9 mouse cellular contexts compared by ENCODE assay signal in genomic region chr15:78914823-78915659, GRCm38 (mm10). TPM values are rescaled to one million over a fixed set of nuclear protein-coding genes. Genes with fewer than 3 reads are reported as not detected.
DNase-seq lines count a peak whose midpoint lies in the region; ATAC-seq and TF ChIP-seq lines count a peak whose summit lies in the region.
"Had no signal": no experiment of that assay in that cellular context is flagged by ENCODE, and none has a peak within 500 bp of the region (broad histone marks: within the 10 kb centered on the region; RNA-seq: fewer than 3 reads in every experiment).

No protein-coding gene starts in this region.

- peak overlapping the region; percentile 96 for H3K4me2 ChIP-seq in heart, postnatal 0 days (ENCODE audit: low read depth, low read length)
- H3K4me2 ChIP-seq in hindbrain, embryonic 12.5 days (replicated peaks): peak overlapping the region; percentile 96
- peak overlapping the region; percentile 89 for H3K4me2 ChIP-seq in midbrain, embryonic 13.5 days (replicated peaks)

- H3K4me1 ChIP-seq in heart, postnatal 0 days (ENCODE audit: control insufficient read depth, insufficient read depth): peaks cover 12% of the 10 kb centered on the region; the same call in 1 of the 2 replicates
- peaks cover 6% of the 10 kb centered on the region for H3K4me1 ChIP-seq in brown adipose tissue, adult 24 weeks (ENCODE audit: control insufficient read depth, insufficient read depth, insufficient read length, low read length)
- H3K4me1 ChIP-seq in hindbrain, embryonic 12.5 days: peaks cover 35% of the 10 kb centered on the region
- H3K4me1 ChIP-seq in midbrain, embryonic 13.5 days (replicated peaks): peaks cover 38% of the 10 kb centered on the region

- H3K4me3 ChIP-seq in heart, postnatal 0 days (ENCODE audit: low read depth, low read length): peak overlapping the region; percentile 54
- H3K4me3 ChIP-seq in brown adipose tissue, adult 24 weeks (ENCODE audit: insufficient read depth, low read depth, low read length): 0 out of 2 replicates have a peak overlapping the region, but pooled peaks have one; percentile 48
- peak overlapping the region; percentile 72 for H3K4me3 ChIP-seq in hindbrain, embryonic 12.5 days
- peak overlapping the region; percentile 65 for H3K4me3 ChIP-seq in midbrain, embryonic 13.5 days (replicated peaks)

- no peak for DNase-seq in heart, postnatal 0 days (ENCODE audit: low spot score)
- DNase-seq in heart, adult 8-10 months (ENCODE audit: low spot score): no peak
- DNase-seq in adrenal gland, postnatal 36 days: no peak
- no peak for DNase-seq in right cerebral cortex, postnatal 14 days
- DNase-seq in spleen, postnatal 10 days (ENCODE audit: low spot score in 2 of 2): no peak

- H3K27me3 ChIP-seq in heart, postnatal 0 days (ENCODE audit: control insufficient read depth, insufficient read depth, low read length): no peaks in the 10 kb centered on the region
- H3K27me3 ChIP-seq in hindbrain, embryonic 12.5 days: no peaks in the 10 kb centered on the region
- no peaks in the 10 kb centered on the region for H3K27me3 ChIP-seq in midbrain, embryonic 13.5 days
- H3K27me3 ChIP-seq: Patski had no signal

- H3K36me3 ChIP-seq in heart, postnatal 0 days (replicated peaks; ENCODE audit: control insufficient read depth, insufficient read depth, low read length): peaks cover 18% of the 10 kb centered on the region; the same call in 1 of the 2 replicates
- peaks cover 22% of the 10 kb centered on the region for H3K36me3 ChIP-seq in hindbrain, embryonic 12.5 days
- H3K36me3 ChIP-seq in midbrain, embryonic 13.5 days: peaks cover 21% of the 10 kb centered on the region

- no peak overlapping the region for H3K27ac ChIP-seq in heart, postnatal 0 days (ENCODE audit: low read depth)
- no peak overlapping the region for H3K27ac ChIP-seq in brown adipose tissue, adult 24 weeks (replicated peaks; ENCODE audit: low read depth, low read length)
- H3K27ac ChIP-seq in hindbrain, embryonic 12.5 days: peak overlapping the region; percentile 96
- H3K27ac ChIP-seq in midbrain, embryonic 13.5 days: 0 out of 2 replicates have a peak overlapping the region, but pooled peaks have one; percentile 97

- no peak for TF ChIP-seq CTCF in heart, postnatal 0 days (IDR thresholded peaks at IDR 0.05; ENCODE audit: low read depth)

- ATAC-seq in heart, postnatal 0 days (ENCODE audit: insufficient read depth, low read depth): no peak
- no peak for ATAC-seq in hindbrain, embryonic 12.5 days (ENCODE audit: low FRiP score)
- no peak for ATAC-seq in midbrain, embryonic 13.5 days

- H3K9ac ChIP-seq in heart, postnatal 0 days (replicated peaks; ENCODE audit: low read depth, low read length): no peak overlapping the region
- H3K9ac ChIP-seq in hindbrain, embryonic 12.5 days: peak overlapping the region; percentile 85
- H3K9ac ChIP-seq in midbrain, embryonic 13.5 days (replicated peaks): peak overlapping the region; percentile 87

- WGBS in heart, postnatal 0 days: 56% methylated on average over 8 of the region's 8 CpGs
- 52% methylated on average over 8 of the region's 8 CpGs for WGBS in hindbrain, embryonic 12.5 days
- WGBS in midbrain, embryonic 13.5 days: 45% methylated on average over 8 of the region's 8 CpGs

- no peaks in the 10 kb centered on the region for H3K9me3 ChIP-seq in heart, postnatal 0 days (replicated peaks; ENCODE audit: control insufficient read depth, low read length)
- no peaks in the 10 kb centered on the region for H3K9me3 ChIP-seq in hindbrain, embryonic 12.5 days (replicated peaks)
- H3K9me3 ChIP-seq in midbrain, embryonic 13.5 days: no peaks in the 10 kb centered on the region

- TF ChIP-seq EP300 in heart, postnatal 0 days (IDR thresholded peaks at IDR 0.05; ENCODE audit: low read depth): no peak

RNA-seq across cellular contexts. Expression of gene Pdxp, which starts 1.3 kb away (rescaled TPM):
- total RNA-seq in heart, postnatal 0 days (2014; rRNA removed; ENCODE audit: low replicate concordance): 25.8 and 46.0 TPM in 2 replicates
- 7.7 and 8.3 TPM in 2 replicates for polyA plus RNA-seq in heart, postnatal 0 days (2015; fragmentation: Nextera tagmentation; extraction: Ambion mirVana)
- total RNA-seq in heart, adult 8-10 months (2022): 1 to 10 TPM in 2 of 4 experiments, under 1 TPM in 2; 0.69 to 1.0 (median 0.88) TPM
- polyA plus RNA-seq in brown adipose tissue, adult 24 weeks (2012; ENCODE audit: insufficient read depth, insufficient read length, missing spikeins): 0.67 and 1.3 TPM in 2 replicates
- 48.1 and 49.0 TPM in 2 replicates for polyA plus RNA-seq in hindbrain, embryonic 12.5 days (2016; fragmentation: Nextera tagmentation; extraction: Ambion mirVana)
- polyA plus RNA-seq in midbrain, embryonic 13.5 days (2015; fragmentation: Nextera tagmentation; extraction: Ambion mirVana): 55.8 and 63.2 TPM in 2 replicates
- 1 to 10 TPM; 3.3 to 3.7 TPM for total RNA-seq in adrenal gland, postnatal 36 days (2021)

RNA-seq across cellular contexts. Expression of gene Lgals1, which starts 11.5 kb away (rescaled TPM):
- 460 and 709 TPM in 2 replicates for total RNA-seq in heart, postnatal 0 days (2014; rRNA removed; ENCODE audit: low replicate concordance)
- polyA plus RNA-seq in heart, postnatal 0 days (2015; fragmentation: Nextera tagmentation; extraction: Ambion mirVana): 800 and 870 TPM in 2 replicates
- total RNA-seq in heart, adult 8-10 months (2022): 100 to 1,000 TPM; 175 to 339 (median 222) TPM
- 2,169 and 2,213 TPM in 2 replicates for polyA plus RNA-seq in brown adipose tissue, adult 24 weeks (2012; ENCODE audit: insufficient read depth, insufficient read length, missing spikeins)
- polyA plus RNA-seq in hindbrain, embryonic 12.5 days (2016; fragmentation: Nextera tagmentation; extraction: Ambion mirVana): 569 and 595 TPM in 2 replicates
- 109 and 125 TPM in 2 replicates for polyA plus RNA-seq in midbrain, embryonic 13.5 days (2015; fragmentation: Nextera tagmentation; extraction: Ambion mirVana)
- 100 to 1,000 TPM; 303 to 486 TPM for total RNA-seq in adrenal gland, postnatal 36 days (2021)

RNA-seq across cellular contexts. Expression of gene Sh3bp1, which starts 15.5 kb away (rescaled TPM):
- 9.8 and 11.7 TPM in 2 replicates for total RNA-seq in heart, postnatal 0 days (2014; rRNA removed; ENCODE audit: low replicate concordance)
- 6.4 and 7.0 TPM in 2 replicates for polyA plus RNA-seq in heart, postnatal 0 days (2015; fragmentation: Nextera tagmentation; extraction: Ambion mirVana)
- total RNA-seq in heart, adult 8-10 months (2022): 1 to 10 TPM; 2.6 to 6.3 (median 4.1) TPM
- 2.2 and 3.3 TPM in 2 replicates for polyA plus RNA-seq in brown adipose tissue, adult 24 weeks (2012; ENCODE audit: insufficient read depth, insufficient read length, missing spikeins)
- polyA plus RNA-seq in hindbrain, embryonic 12.5 days (2016; fragmentation: Nextera tagmentation; extraction: Ambion mirVana): 15.5 and 17.4 TPM in 2 replicates
- polyA plus RNA-seq in midbrain, embryonic 13.5 days (2015; fragmentation: Nextera tagmentation; extraction: Ambion mirVana): 2.5 and 4.9 TPM in 2 replicates
- total RNA-seq in adrenal gland, postnatal 36 days (2021): 1 to 10 TPM; 7.2 to 8.5 TPM

RNA-seq across cellular contexts. Expression of gene Gm49510, which starts 15.6 kb away (rescaled TPM):
- total RNA-seq in heart, postnatal 0 days (2014; rRNA removed; ENCODE audit: low replicate concordance): 0.73 TPM in 1 of 2 replicates, not detected in the other
- 0.08 and 0.18 TPM in 2 replicates for polyA plus RNA-seq in heart, postnatal 0 days (2015; fragmentation: Nextera tagmentation; extraction: Ambion mirVana)
- total RNA-seq in heart, adult 8-10 months (2022): not detected
- not detected in 2 replicates for polyA plus RNA-seq in brown adipose tissue, adult 24 weeks (2012; ENCODE audit: insufficient read depth, insufficient read length, missing spikeins)
- 0.22 and 0.61 TPM in 2 replicates for polyA plus RNA-seq in hindbrain, embryonic 12.5 days (2016; fragmentation: Nextera tagmentation; extraction: Ambion mirVana)
- 0.12 TPM in 1 of 2 replicates, not detected in the other for polyA plus RNA-seq in midbrain, embryonic 13.5 days (2015; fragmentation: Nextera tagmentation; extraction: Ambion mirVana)
- total RNA-seq in adrenal gland, postnatal 36 days (2021): not detected

RNA-seq across cellular contexts. Expression of gene Nol12, which starts 19.7 kb away (rescaled TPM):
- total RNA-seq in heart, postnatal 0 days (2014; rRNA removed; ENCODE audit: low replicate concordance): 3.4 TPM in 1 of 2 replicates, not detected in the other
- 23.3 TPM in 2 replicates for polyA plus RNA-seq in heart, postnatal 0 days (2015; fragmentation: Nextera tagmentation; extraction: Ambion mirVana)
- 10 to 100 TPM; 14.7 to 17.9 (median 17.1) TPM for total RNA-seq in heart, adult 8-10 months (2022)
- 22.6 and 34.2 TPM in 2 replicates for polyA plus RNA-seq in brown adipose tissue, adult 24 weeks (2012; ENCODE audit: insufficient read depth, insufficient read length, missing spikeins)
- polyA plus RNA-seq in hindbrain, embryonic 12.5 days (2016; fragmentation: Nextera tagmentation; extraction: Ambion mirVana): 53.8 and 60.0 TPM in 2 replicates
- 53.1 and 58.0 TPM in 2 replicates for polyA plus RNA-seq in midbrain, embryonic 13.5 days (2015; fragmentation: Nextera tagmentation; extraction: Ambion mirVana)
- 10 to 100 TPM; 41.5 to 47.4 TPM for total RNA-seq in adrenal gland, postnatal 36 days (2021)

Comparison
In these comparisons a context has a peak if more than half of its experiments do, and no peak if none do; other contexts are left out.
1. H3K27ac ChIP-seq: peak in hindbrain, embryonic 12.5 days (single experiment) and midbrain, embryonic 13.5 days (single experiment); none in heart, postnatal 0 days (single experiment) and brown adipose tissue, adult 24 weeks (single experiment).
2. Peak in every context shown above with its lines, with median percentiles within 50 percentile points of each other: H3K4me2 ChIP-seq and H3K4me3 ChIP-seq.